Mouse (Mus musculus) layer of hippocampus, adult 11-12 months (tissue): ENCODE measurements at regions not wholly inside any gene's neighbourhood (a gene's known extent, or its start where the extent isn't known, plus 50 kb on each side); places are given as distances from the start of the nearest gene placed in this dataset.

ENCODE experiments used
- DNase-seq: peaks from one replicate; pipeline ENCODE4 v3.0.0; 2022; ENCODE audit warnings: low spot score

GRCm38 (mm10) chr4:70844742-70845141, 309.9 kb upstream of the Megf9 start:
- no peak for DNase-seq

GRCm38 (mm10) chr4:70810956-70811316, 276.1 kb upstream of the Megf9 start:
- no peak for DNase-seq

- DNase-seq = no peak
Observed at GRCm38 (mm10) chr4:70810311-70810955, 275.6 kb upstream of the Megf9 start.

GRCm38 (mm10) chr4:70804925-70805342, 270.1 kb upstream of the Megf9 start:
- peak; percentile 41 for DNase-seq

- no peak for DNase-seq
Observed at GRCm38 (mm10) chr4:70798483-70798882, 263.7 kb upstream of the Megf9 start.

- no peak for DNase-seq
Observed at GRCm38 (mm10) chr4:70797935-70798334, 263.1 kb upstream of the Megf9 start.

GRCm38 (mm10) chr4:70783487-70783886, 248.7 kb upstream of the Megf9 start:
- DNase-seq = no peak

GRCm38 (mm10) chr4:70781591-70781990, 246.8 kb upstream of the Megf9 start:
- peak; percentile 41 for DNase-seq

GRCm38 (mm10) chr4:70776273-70776672, 241.5 kb upstream of the Megf9 start:
- no peak for DNase-seq

- DNase-seq = peak; percentile 55
Observed at GRCm38 (mm10) chr4:70743425-70743824, 208.6 kb upstream of the Megf9 start.

GRCm38 (mm10) chr4:70742002-70742401, 207.2 kb upstream of the Megf9 start:
- no peak for DNase-seq

- DNase-seq = no peak
Observed at GRCm38 (mm10) chr4:70741121-70741520, 206.3 kb upstream of the Megf9 start.

GRCm38 (mm10) chr4:70709126-70709689, 174.4 kb upstream of the Megf9 start:
- DNase-seq = no peak

GRCm38 (mm10) chr4:70705128-70705752, 170.4 kb upstream of the Megf9 start:
- no peak for DNase-seq

- DNase-seq = no peak
Observed at GRCm38 (mm10) chr4:70700894-70701293, 166.1 kb upstream of the Megf9 start.

GRCm38 (mm10) chr4:70664181-70664580, 129.4 kb upstream of the Megf9 start:
- DNase-seq = no peak

GRCm38 (mm10) chr4:70621431-70621837, 86.6 kb upstream of the Megf9 start:
- DNase-seq = peak; percentile 10

- peak; percentile 31 for DNase-seq
Observed at GRCm38 (mm10) chr4:70619636-70620287, 85.0 kb upstream of the Megf9 start.

GRCm38 (mm10) chr4:70615794-70616193, 81.0 kb upstream of the Megf9 start:
- DNase-seq = no peak

GRCm38 (mm10) chr4:70614411-70614810, 79.6 kb upstream of the Megf9 start:
- no peak for DNase-seq

- no peak for DNase-seq
Observed at GRCm38 (mm10) chr4:70603209-70603852, 68.5 kb upstream of the Megf9 start.

GRCm38 (mm10) chr4:70601301-70601700, 66.5 kb upstream of the Megf9 start:
- DNase-seq = peak; percentile 49
